Comparison of ENCODE assay signal across 8 mouse cellular contexts in the genomic region with DNA sequence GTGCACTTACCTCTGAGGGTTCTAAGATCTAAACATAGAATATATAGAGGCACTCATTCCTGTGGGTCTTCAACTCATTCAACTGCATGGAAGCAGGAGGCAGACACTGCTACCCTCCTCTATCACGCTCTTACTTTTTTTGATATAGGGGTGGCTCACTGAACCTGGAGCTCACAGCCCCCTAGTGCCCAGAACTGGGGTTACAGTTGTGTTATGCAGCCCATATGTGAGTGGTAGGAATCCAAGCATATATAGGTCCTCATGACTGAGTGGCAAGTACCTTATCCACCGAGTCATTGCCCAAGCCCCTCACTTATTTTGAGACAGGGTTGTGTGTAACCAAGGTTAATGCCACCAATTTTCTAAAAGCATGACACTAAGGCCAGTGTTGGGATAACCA. TPM values are rescaled to one million over a fixed set of nuclear protein-coding genes. Genes with fewer than 3 reads are reported as not detected.
DNase-seq lines count a peak whose midpoint lies in the region; TF ChIP-seq lines count a peak whose summit lies in the region.

No protein-coding gene starts in this region.

- peak; percentile 58 for TF ChIP-seq CTCF in left cerebral cortex, adult 2 months (IDR thresholded peaks at IDR 0.05)

- intact Hi-C loops in left cerebral cortex, adult 2 months (cut with DNase I): no loop called here
- intact Hi-C loops in left cerebral cortex, postnatal 36 days (cut with DNase I): no loop called here

- peak; percentile 55 for DNase-seq in adrenal gland, postnatal 10 days
- DNase-seq in adrenal gland, adult 8-10 months: no peak
- DNase-seq in left cerebral cortex, adult 2 months (ENCODE audit: extremely low spot score in 1 of 2, low spot score in 2 of 2): peak in 1 of 2 experiments; percentile 17
- DNase-seq in left cerebral cortex, postnatal 36 days (ENCODE audit: low spot score in 2 of 2): no peak
- peak; percentile 36 for DNase-seq in adipocyte (ENCODE audit: low spot score)
- peak; percentile 69 for DNase-seq in induced T-regulatory cell, adult 2 months (ENCODE audit: low read depth)
- peak; percentile 32 for DNase-seq in retina, postnatal 1 day
- DNase-seq in urinary bladder, postnatal 4 days (ENCODE audit: low spot score in 2 of 2): no peak

- H3K27ac ChIP-seq in left cerebral cortex, adult 2 months: no peak overlapping the region

- H3K4me3 ChIP-seq in left cerebral cortex, adult 2 months: no peak overlapping the region

RNA-seq across cellular contexts. Expression of a gene that starts 6.4 kb away (rescaled TPM):
- 100 to 1,000 TPM; 254 to 384 TPM for total RNA-seq in adrenal gland, postnatal 10 days (2021)
- 100 to 1,000 TPM; 197 to 449 (median 314) TPM for total RNA-seq in adrenal gland, adult 8-10 months (2022)
- 100 to 1,000 TPM; 120 to 129 TPM for total RNA-seq in left cerebral cortex, adult 2 months (2021)
- total RNA-seq in left cerebral cortex, postnatal 36 days (2021): 100 to 1,000 TPM; 136 to 140 TPM

RNA-seq across cellular contexts. Expression of a gene that starts 51.7 kb away (rescaled TPM):
- total RNA-seq in adrenal gland, postnatal 10 days (2021): 10 to 100 TPM; 52.7 to 57.2 TPM
- 10 to 100 TPM; 44.6 to 57.2 (median 50.2) TPM for total RNA-seq in adrenal gland, adult 8-10 months (2022)
- total RNA-seq in left cerebral cortex, adult 2 months (2021): 10 to 100 TPM; 19.0 to 20.8 TPM
- total RNA-seq in left cerebral cortex, postnatal 36 days (2021): 10 to 100 TPM; 16.9 to 17.8 TPM

Comparison
In these comparisons a context has a peak if more than half of its experiments do, and no peak if none do; other contexts are left out.
1. DNase-seq: peak in adrenal gland, postnatal 10 days (single experiment), adipocyte (single experiment), induced T-regulatory cell, adult 2 months (single experiment) and retina, postnatal 1 day (single experiment); none in adrenal gland, adult 8-10 months (single experiment), left cerebral cortex, postnatal 36 days (0 of 2) and urinary bladder, postnatal 4 days (0 of 2).